Mouse (Mus musculus): ENCODE measurements around the gene Hilpda. TPM values are rescaled to one million over a fixed set of nuclear protein-coding genes. Genes with fewer than 3 reads are reported as not detected.

Gene Hilpda
- polyA plus RNA-seq, 1 experiment from 2014 or later = 23.4 TPM

- Histone ChIP-seq H3K4me2 (no peak overlapping the region), H3K4me1 (ENCODE audit: control insufficient read depth, insufficient read depth, low read length) (no peaks in the 10 kb centered on the region), H3K27me3 (ENCODE audit: control insufficient read depth, insufficient read depth, low read length) (no peaks in the 10 kb centered on the region), H3K36me3 (ENCODE audit: control insufficient read depth, insufficient read depth, low read length) (no peaks in the 10 kb centered on the region), H3K9me3 (replicated peaks; ENCODE audit: control insufficient read depth, low read length) (no peaks in the 10 kb centered on the region), H3K4me3 (ENCODE audit: low read depth, low read length) (no peak overlapping the region), H3K27ac (ENCODE audit: low read depth, low read length) (no peak overlapping the region), H3K9ac (ENCODE audit: low read depth, low read length) (no peak overlapping the region)
- 59% methylated on average over 7 of the region's 7 CpGs for WGBS (ENCODE audit: insufficient replicate concordance)
- no peak for ATAC-seq (replicated peaks; ENCODE audit: insufficient number of reproducible peaks, low FRiP score, low TSS enrichment)
Observed at GRCm38 (mm10) chr6:29280671-29281070, 8.4 kb downstream of the Hilpda start.

- Histone ChIP-seq H3K36me3 (ENCODE audit: control insufficient read depth, insufficient read depth, low read length) (no peaks in the 10 kb centered on the region), H3K27me3 (ENCODE audit: control insufficient read depth, insufficient read depth, low read length) (no peaks in the 10 kb centered on the region), H3K4me3 (ENCODE audit: low read depth, low read length) (no peak overlapping the region), H3K9me3 (replicated peaks; ENCODE audit: control insufficient read depth, low read length) (no peaks in the 10 kb centered on the region), H3K27ac (ENCODE audit: low read depth, low read length) (no peak overlapping the region), H3K9ac (ENCODE audit: low read depth, low read length) (no peak overlapping the region), H3K4me1 (ENCODE audit: control insufficient read depth, insufficient read depth, low read length) (no peaks in the 10 kb centered on the region), H3K4me2 (no peak overlapping the region)
- ATAC-seq (replicated peaks; ENCODE audit: insufficient number of reproducible peaks, low FRiP score, low TSS enrichment) = no peak
- WGBS (ENCODE audit: insufficient replicate concordance) = 67% methylated on average over 7 of the region's 7 CpGs
Observed at GRCm38 (mm10) chr6:29286870-29287269, 14.6 kb downstream of the Hilpda start.

- Histone ChIP-seq H3K27ac (ENCODE audit: low read depth, low read length) (no peak overlapping the region), H3K9me3 (replicated peaks; ENCODE audit: control insufficient read depth, low read length) (no peaks in the 10 kb centered on the region), H3K4me3 (ENCODE audit: low read depth, low read length) (no peak overlapping the region), H3K36me3 (ENCODE audit: control insufficient read depth, insufficient read depth, low read length) (no peaks in the 10 kb centered on the region), H3K4me1 (ENCODE audit: control insufficient read depth, insufficient read depth, low read length) (no peaks in the 10 kb centered on the region), H3K27me3 (ENCODE audit: control insufficient read depth, insufficient read depth, low read length) (no peaks in the 10 kb centered on the region), H3K9ac (ENCODE audit: low read depth, low read length) (no peak overlapping the region), H3K4me2 (no peak overlapping the region)
- ATAC-seq (replicated peaks; ENCODE audit: insufficient number of reproducible peaks, low FRiP score, low TSS enrichment) = no peak
- WGBS (ENCODE audit: insufficient replicate concordance) = 43% methylated on average over 6 of the region's 6 CpGs
Observed at GRCm38 (mm10) chr6:29287481-29287880, 15.2 kb downstream of the Hilpda start.

DNA sequence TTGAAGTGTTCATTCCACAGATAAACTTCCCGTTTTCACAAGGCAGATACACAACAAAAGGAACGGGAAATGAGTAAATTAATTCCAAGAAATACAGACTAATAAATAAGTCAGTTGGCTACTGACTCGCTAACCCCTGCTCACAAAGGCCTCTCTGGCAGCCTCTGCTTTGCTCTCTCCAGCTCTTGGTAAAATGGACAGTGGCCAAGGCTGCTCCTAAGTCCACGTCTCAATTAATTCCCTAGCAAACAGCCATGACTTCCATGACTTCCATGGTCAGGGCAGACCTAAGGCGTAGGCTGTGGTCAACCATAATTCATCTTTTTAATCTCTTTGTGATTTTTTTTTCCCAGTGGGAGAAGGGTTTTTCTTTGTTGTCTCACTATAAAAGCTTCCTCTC, 15.7 kb downstream of the Hilpda start:
- Histone ChIP-seq H3K4me2 (no peak overlapping the region), H3K36me3 (ENCODE audit: control insufficient read depth, insufficient read depth, low read length) (no peaks in the 10 kb centered on the region), H3K27me3 (ENCODE audit: control insufficient read depth, insufficient read depth, low read length) (no peaks in the 10 kb centered on the region), H3K4me3 (ENCODE audit: low read depth, low read length) (no peak overlapping the region), H3K9me3 (replicated peaks; ENCODE audit: control insufficient read depth, low read length) (no peaks in the 10 kb centered on the region), H3K4me1 (ENCODE audit: control insufficient read depth, insufficient read depth, low read length) (no peaks in the 10 kb centered on the region), H3K27ac (ENCODE audit: low read depth, low read length) (no peak overlapping the region), H3K9ac (ENCODE audit: low read depth, low read length) (no peak overlapping the region)
- WGBS (ENCODE audit: insufficient replicate concordance) = 67% methylated on average over 5 of the region's 5 CpGs
- no peak for ATAC-seq (replicated peaks; ENCODE audit: insufficient number of reproducible peaks, low FRiP score, low TSS enrichment)

- no peak overlapping the region for H3K4me2 ChIP-seq
- no peak overlapping the region for H3K9ac ChIP-seq (ENCODE audit: low read depth, low read length)
- H3K9me3 ChIP-seq (replicated peaks; ENCODE audit: control insufficient read depth, low read length) = no peaks in the 10 kb centered on the region
- H3K4me3 ChIP-seq (ENCODE audit: low read depth, low read length) = no peak overlapping the region
- WGBS (ENCODE audit: insufficient replicate concordance) = 53% methylated on average over 6 of the region's 6 CpGs
- no peaks in the 10 kb centered on the region for H3K36me3 ChIP-seq (ENCODE audit: control insufficient read depth, insufficient read depth, low read length)
- H3K27ac ChIP-seq (ENCODE audit: low read depth, low read length) = no peak overlapping the region
- no peaks in the 10 kb centered on the region for H3K4me1 ChIP-seq (ENCODE audit: control insufficient read depth, insufficient read depth, low read length)
- no peak for ATAC-seq (replicated peaks; ENCODE audit: insufficient number of reproducible peaks, low FRiP score, low TSS enrichment)
- H3K27me3 ChIP-seq (ENCODE audit: control insufficient read depth, insufficient read depth, low read length) = no peaks in the 10 kb centered on the region
Observed at GRCm38 (mm10) chr6:29288651-29289050, 16.4 kb downstream of the Hilpda start.

GRCm38 (mm10) chr6:29299112-29299511, 26.8 kb downstream of the Hilpda start:
- Histone ChIP-seq H3K9ac (ENCODE audit: low read depth, low read length) (no peak overlapping the region), H3K4me1 (ENCODE audit: control insufficient read depth, insufficient read depth, low read length) (no peaks in the 10 kb centered on the region), H3K4me3 (ENCODE audit: low read depth, low read length) (no peak overlapping the region), H3K9me3 (replicated peaks; ENCODE audit: control insufficient read depth, low read length) (0 out of 2 replicates have a peak, but pooled peaks cover 2% of the 10 kb centered on the region), H3K27me3 (ENCODE audit: control insufficient read depth, insufficient read depth, low read length) (no peaks in the 10 kb centered on the region), H3K27ac (ENCODE audit: low read depth, low read length) (no peak overlapping the region), H3K4me2 (no peak overlapping the region), H3K36me3 (ENCODE audit: control insufficient read depth, insufficient read depth, low read length) (no peaks in the 10 kb centered on the region)
- ATAC-seq (replicated peaks; ENCODE audit: insufficient number of reproducible peaks, low FRiP score, low TSS enrichment) = no peak
- 59% methylated on average over 2 of the region's 2 CpGs for WGBS (ENCODE audit: insufficient replicate concordance)

DNA sequence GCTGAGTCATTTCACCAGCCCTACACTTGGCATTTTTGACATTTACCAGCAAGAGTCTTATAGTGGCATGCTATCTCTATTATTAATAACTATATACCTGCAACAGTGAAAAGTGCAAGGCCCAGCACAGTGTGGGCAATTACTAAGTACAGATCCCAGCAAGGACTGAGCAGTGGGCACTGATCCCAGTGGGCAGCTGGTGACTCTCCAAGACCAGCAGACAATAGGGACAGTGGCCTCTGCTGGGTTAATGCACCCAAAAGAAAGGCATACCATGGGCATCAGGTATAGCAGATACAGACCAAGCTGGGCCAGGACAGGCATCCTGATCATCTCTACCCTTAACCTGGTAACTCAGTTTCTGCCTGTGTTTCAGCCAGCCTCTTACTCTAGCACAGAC, 31.0 kb downstream of the Hilpda start:
- H3K4me2 ChIP-seq = no peak overlapping the region
- no peaks in the 10 kb centered on the region for H3K36me3 ChIP-seq (ENCODE audit: control insufficient read depth, insufficient read depth, low read length)
- H3K27me3 ChIP-seq (ENCODE audit: control insufficient read depth, insufficient read depth, low read length) = no peaks in the 10 kb centered on the region
- no peaks in the 10 kb centered on the region for H3K4me1 ChIP-seq (ENCODE audit: control insufficient read depth, insufficient read depth, low read length)
- H3K9me3 ChIP-seq (replicated peaks; ENCODE audit: control insufficient read depth, low read length) = 0 out of 2 replicates have a peak, but pooled peaks cover 2% of the 10 kb centered on the region
- ATAC-seq (replicated peaks; ENCODE audit: insufficient number of reproducible peaks, low FRiP score, low TSS enrichment) = no peak
- no peak overlapping the region for H3K9ac ChIP-seq (ENCODE audit: low read depth, low read length)
- H3K27ac ChIP-seq (ENCODE audit: low read depth, low read length) = no peak overlapping the region
- H3K4me3 ChIP-seq (ENCODE audit: low read depth, low read length) = no peak overlapping the region

DNA sequence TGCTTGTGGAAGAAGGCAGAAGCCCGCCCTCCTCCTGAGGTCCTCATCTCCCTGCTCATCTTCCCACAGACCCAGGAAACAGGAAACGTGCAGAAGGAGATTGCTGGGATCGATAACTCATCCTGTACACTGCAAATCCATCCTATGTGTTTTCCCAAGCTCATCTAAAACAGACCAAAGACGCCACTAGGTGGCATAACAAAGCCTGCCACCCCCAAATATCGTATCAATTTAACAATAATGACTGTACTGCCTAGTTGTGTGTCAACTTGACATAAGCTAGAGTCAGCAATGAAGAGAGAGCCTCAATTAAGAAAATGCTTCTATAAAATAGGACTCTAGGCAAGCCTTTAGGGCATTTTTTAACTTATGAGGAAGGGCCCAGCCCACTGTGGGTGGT, 31.4 kb downstream of the Hilpda start:
- Histone ChIP-seq H3K9me3 (replicated peaks; ENCODE audit: control insufficient read depth, low read length) (0 out of 2 replicates have a peak, but pooled peaks cover 2% of the 10 kb centered on the region), H3K4me1 (ENCODE audit: control insufficient read depth, insufficient read depth, low read length) (no peaks in the 10 kb centered on the region), H3K27me3 (ENCODE audit: control insufficient read depth, insufficient read depth, low read length) (no peaks in the 10 kb centered on the region), H3K9ac (ENCODE audit: low read depth, low read length) (no peak overlapping the region), H3K36me3 (ENCODE audit: control insufficient read depth, insufficient read depth, low read length) (no peaks in the 10 kb centered on the region), H3K27ac (ENCODE audit: low read depth, low read length) (no peak overlapping the region), H3K4me3 (ENCODE audit: low read depth, low read length) (no peak overlapping the region), H3K4me2 (no peak overlapping the region)
- no peak for ATAC-seq (replicated peaks; ENCODE audit: insufficient number of reproducible peaks, low FRiP score, low TSS enrichment)
- WGBS (ENCODE audit: insufficient replicate concordance) = 47% methylated on average over 5 of the region's 5 CpGs

DNA sequence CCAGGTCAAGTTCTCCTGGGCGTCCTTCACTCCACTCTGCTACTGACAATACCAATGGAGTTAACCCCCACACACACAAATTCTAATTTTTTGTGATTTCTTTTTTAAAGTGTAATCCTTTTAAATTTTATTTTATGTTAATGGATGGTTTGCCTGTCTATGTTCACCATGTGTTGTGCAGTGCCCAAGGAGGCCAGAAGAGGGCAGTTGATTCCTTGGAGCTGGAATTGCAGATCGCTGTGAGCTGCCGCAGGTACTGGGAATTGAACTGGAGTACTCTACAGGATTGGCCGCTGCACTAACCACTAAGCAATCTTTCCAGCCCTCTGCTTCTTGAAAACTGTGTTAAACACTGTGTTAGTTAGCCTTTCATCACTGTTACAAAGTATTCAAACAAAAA, 33.2 kb downstream of the Hilpda start:
- 87% methylated on average over 4 of the region's 4 CpGs for WGBS (ENCODE audit: insufficient replicate concordance)
- no peak for ATAC-seq (replicated peaks; ENCODE audit: insufficient number of reproducible peaks, low FRiP score, low TSS enrichment)
- no peak overlapping the region for H3K4me3 ChIP-seq (ENCODE audit: low read depth, low read length)
- no peaks in the 10 kb centered on the region for H3K36me3 ChIP-seq (ENCODE audit: control insufficient read depth, insufficient read depth, low read length)
- no peak overlapping the region for H3K4me2 ChIP-seq
- H3K4me1 ChIP-seq (ENCODE audit: control insufficient read depth, insufficient read depth, low read length) = no peaks in the 10 kb centered on the region
- H3K27me3 ChIP-seq (ENCODE audit: control insufficient read depth, insufficient read depth, low read length) = no peaks in the 10 kb centered on the region
- H3K9ac ChIP-seq (ENCODE audit: low read depth, low read length) = no peak overlapping the region
- no peak overlapping the region for H3K27ac ChIP-seq (ENCODE audit: low read depth, low read length)
- H3K9me3 ChIP-seq (replicated peaks; ENCODE audit: control insufficient read depth, low read length) = no peaks in the 10 kb centered on the region
